Mouse (Mus musculus) B cell, adult 67 days (primary cell): ENCODE measurements around the gene Cd8a. TPM values are rescaled to one million over a fixed set of nuclear protein-coding genes. Genes with fewer than 3 reads are reported as not detected.

Experiments
- total RNA-seq, 2 experiments: library from RNA; stranded (reverse); gene quantifications; 4 replicates each; pipeline ENCODE4 v1.2.4; 2023

Gene Cd8a
- total RNA-seq, result 1 to 10 TPM in 1 of 2 experiments, under 1 TPM in 1; 0.18 to 1.5 TPM

DNA sequence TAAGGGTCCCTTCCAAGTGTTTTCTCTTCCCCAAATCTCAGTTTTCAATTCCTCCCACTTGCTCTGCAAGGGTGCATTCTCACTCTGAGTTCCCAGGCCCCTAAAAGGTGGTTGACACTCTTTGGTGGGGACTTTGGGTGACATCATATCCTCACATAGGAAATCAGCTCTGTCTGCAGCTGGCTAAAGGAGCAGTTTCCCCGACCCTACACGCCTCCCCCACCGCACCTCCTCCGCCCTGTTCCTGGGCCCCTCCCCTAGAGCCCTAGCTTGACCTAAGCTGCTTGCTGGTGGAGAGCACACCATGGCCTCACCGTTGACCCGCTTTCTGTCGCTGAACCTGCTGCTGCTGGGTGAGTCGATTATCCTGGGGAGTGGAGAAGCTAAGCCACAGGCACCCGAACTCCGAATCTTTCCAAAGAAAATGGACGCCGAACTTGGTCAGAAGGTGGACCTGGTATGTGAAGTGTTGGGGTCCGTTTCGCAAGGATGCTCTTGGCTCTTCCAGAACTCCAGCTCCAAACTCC, at the start of gene Cd8a:
Gene Cd8a (plus strand): TSS at position 179 of the 527 bp plus-strand sequence.

Other genes starting within 250 kb of the Cd8a start
- not detected for gene Thnsl2, start 229.0 kb upstream of the Cd8a start, total RNA-seq
- gene Fabp1, start 173.6 kb upstream of the Cd8a start, total RNA-seq, result not detected
- gene Krcc1, start 101.8 kb upstream of the Cd8a start, total RNA-seq, result 10 to 100 TPM; 32.3 to 41.4 TPM
- gene Smyd1, start 51.2 kb upstream of the Cd8a start, total RNA-seq, result not detected
- 1 to 10 TPM in 1 of 2 experiments, not detected in 1; 1.5 TPM for gene Cd8b1, start 50.6 kb upstream of the Cd8a start, total RNA-seq
- 10 to 100 TPM; 59.6 to 63.7 TPM for gene Rmnd5a, start 67.2 kb downstream of the Cd8a start, total RNA-seq
- 10 to 100 TPM; 27.0 to 28.6 TPM for gene Rnf103, start 120.5 kb downstream of the Cd8a start, total RNA-seq
- 10 to 100 TPM; 63.2 to 65.1 TPM for gene Chmp3, start 170.4 kb downstream of the Cd8a start, total RNA-seq